Mouse (Mus musculus): Measurements from ENCODE around the gene Dhh.

DNA sequence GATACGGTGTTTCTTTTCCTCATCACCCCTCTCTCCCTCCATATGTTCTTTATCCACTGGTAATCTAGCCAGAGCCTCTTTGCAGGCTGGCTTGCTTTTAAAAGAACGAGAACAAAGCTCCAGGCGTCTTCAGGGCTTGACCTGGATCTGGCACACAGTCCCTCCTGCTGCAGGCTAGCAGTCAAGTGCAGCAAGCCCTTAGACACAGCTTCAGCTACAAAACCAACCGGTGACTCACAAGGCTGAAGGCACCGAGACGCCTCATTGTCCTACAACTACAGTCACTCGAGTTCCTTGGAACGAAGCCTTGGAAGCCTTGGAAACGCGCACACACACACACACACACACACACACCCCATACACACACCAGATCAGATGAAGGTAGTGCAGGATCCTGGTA, 42.5 kb upstream of the Dhh start:
- TF ChIP-seq CTCF (IDR thresholded peaks at IDR 0.05; ENCODE audit: low read depth) (no peak), EP300 (IDR thresholded peaks at IDR 0.05; ENCODE audit: low read depth) (no peak)

Measured in liver, embryonic 14.5 days (tissue).